Mouse (Mus musculus): ENCODE measurements at regions not wholly inside any gene's neighbourhood (a gene's known extent, or its start where the extent isn't known, plus 50 kb on each side); places are given as distances from the start of the nearest gene placed in this dataset.

- no peak for ATAC-seq
- H3K4me3 ChIP-seq (replicated peaks) = no peak overlapping the region
- no peak overlapping the region for H3K27ac ChIP-seq
- no peaks in the 10 kb centered on the region for H3K27me3 ChIP-seq (replicated peaks)
- H3K4me1 ChIP-seq (replicated peaks) = no peaks in the 10 kb centered on the region
- H3K4me2 ChIP-seq (replicated peaks) = no peak overlapping the region
- no peak overlapping the region for H3K9ac ChIP-seq
- no peaks in the 10 kb centered on the region for H3K9me3 ChIP-seq
- WGBS = 49% methylated on average over 5 of the region's 5 CpGs
- no peaks in the 10 kb centered on the region for H3K36me3 ChIP-seq
Measured at GRCm38 (mm10) chr2:159592841-159593240, 741.1 kb downstream of the Gm826 start.

- no peak overlapping the region for H3K9ac ChIP-seq
- no peak for ATAC-seq
- H3K36me3 ChIP-seq = no peaks in the 10 kb centered on the region
- H3K4me1 ChIP-seq (replicated peaks) = no peaks in the 10 kb centered on the region
- WGBS = 76% methylated on average over 6 of the region's 6 CpGs
- H3K4me3 ChIP-seq (replicated peaks) = no peak overlapping the region
- H3K27ac ChIP-seq = no peak overlapping the region
- no peaks in the 10 kb centered on the region for H3K27me3 ChIP-seq (replicated peaks)
- H3K4me2 ChIP-seq (replicated peaks) = no peak overlapping the region
- H3K9me3 ChIP-seq = no peaks in the 10 kb centered on the region
Measured at GRCm38 (mm10) chr2:159596285-159596684, 737.7 kb downstream of the Gm826 start.

GRCm38 (mm10) chr2:159598080-159598479, 735.9 kb downstream of the Gm826 start:
- H3K27ac ChIP-seq = no peak overlapping the region
- no peak overlapping the region for H3K4me2 ChIP-seq (replicated peaks)
- H3K27me3 ChIP-seq (replicated peaks) = no peaks in the 10 kb centered on the region
- H3K9me3 ChIP-seq = no peaks in the 10 kb centered on the region
- ATAC-seq = no peak
- no peak overlapping the region for H3K4me3 ChIP-seq (replicated peaks)
- WGBS = 59% methylated on average over 3 of the region's 3 CpGs
- H3K9ac ChIP-seq = no peak overlapping the region
- no peaks in the 10 kb centered on the region for H3K4me1 ChIP-seq (replicated peaks)
- no peaks in the 10 kb centered on the region for H3K36me3 ChIP-seq

- WGBS = 27% methylated on average over 3 of the region's 3 CpGs
- no peak overlapping the region for H3K4me2 ChIP-seq (replicated peaks)
- no peak overlapping the region for H3K27ac ChIP-seq
- H3K36me3 ChIP-seq = no peaks in the 10 kb centered on the region
- no peaks in the 10 kb centered on the region for H3K4me1 ChIP-seq (replicated peaks)
- ATAC-seq = no peak
- H3K9me3 ChIP-seq = no peaks in the 10 kb centered on the region
- H3K9ac ChIP-seq = no peak overlapping the region
- no peak overlapping the region for H3K4me3 ChIP-seq (replicated peaks)
- no peaks in the 10 kb centered on the region for H3K27me3 ChIP-seq (replicated peaks)
Measured at GRCm38 (mm10) chr2:159607191-159607590, 726.8 kb downstream of the Gm826 start.

- 76% methylated on average over 4 of the region's 4 CpGs for WGBS
- Histone ChIP-seq H3K4me1 (replicated peaks) (no peaks in the 10 kb centered on the region), H3K4me3 (replicated peaks) (no peak overlapping the region), H3K4me2 (replicated peaks) (no peak overlapping the region), H3K9ac (no peak overlapping the region), H3K36me3 (no peaks in the 10 kb centered on the region), H3K27ac (no peak overlapping the region), H3K9me3 (no peaks in the 10 kb centered on the region), H3K27me3 (replicated peaks) (no peaks in the 10 kb centered on the region)
- ATAC-seq = no peak
Measured at GRCm38 (mm10) chr2:159610451-159610850, 723.5 kb downstream of the Gm826 start.

- Histone ChIP-seq H3K4me2 (replicated peaks) (no peak overlapping the region), H3K4me1 (replicated peaks) (no peaks in the 10 kb centered on the region), H3K36me3 (no peaks in the 10 kb centered on the region), H3K9me3 (no peaks in the 10 kb centered on the region), H3K9ac (no peak overlapping the region), H3K27ac (no peak overlapping the region), H3K4me3 (replicated peaks) (no peak overlapping the region), H3K27me3 (replicated peaks) (no peaks in the 10 kb centered on the region)
- ATAC-seq = no peak
- WGBS = 64% methylated on average over 4 of the region's 4 CpGs
Measured at GRCm38 (mm10) chr2:159616685-159617084, 717.3 kb downstream of the Gm826 start.

GRCm38 (mm10) chr2:159621261-159621660, 712.7 kb downstream of the Gm826 start:
- 86% methylated on average over 6 of the region's 6 CpGs for WGBS
- no peak overlapping the region for H3K4me2 ChIP-seq (replicated peaks)

GRCm38 (mm10) chr2:159622141-159622669, 711.8 kb downstream of the Gm826 start:
- Histone ChIP-seq H3K4me1 (replicated peaks) (no peaks in the 10 kb centered on the region), H3K27me3 (replicated peaks) (no peaks in the 10 kb centered on the region), H3K27ac (no peak overlapping the region), H3K9ac (no peak overlapping the region), H3K4me3 (replicated peaks) (no peak overlapping the region), H3K4me2 (replicated peaks) (no peak overlapping the region), H3K36me3 (no peaks in the 10 kb centered on the region), H3K9me3 (no peaks in the 10 kb centered on the region)
- ATAC-seq = no peak
- 55% methylated on average over 5 of the region's 5 CpGs for WGBS

More at GRCm38 (mm10) chr2:159621261-159621660, 712.7 kb downstream of the Gm826 start:
- Histone ChIP-seq H3K9me3 (no peaks in the 10 kb centered on the region), H3K4me1 (replicated peaks) (no peaks in the 10 kb centered on the region), H3K27ac (no peak overlapping the region), H3K27me3 (replicated peaks) (no peaks in the 10 kb centered on the region), H3K4me3 (replicated peaks) (no peak overlapping the region), H3K9ac (no peak overlapping the region), H3K36me3 (no peaks in the 10 kb centered on the region)
- ATAC-seq = no peak

- 51% methylated on average over 1 of the region's 1 CpGs for WGBS
- no peak overlapping the region for H3K9ac ChIP-seq
- no peak for ATAC-seq
- H3K27ac ChIP-seq = no peak overlapping the region
- no peaks in the 10 kb centered on the region for H3K9me3 ChIP-seq
- H3K4me2 ChIP-seq (replicated peaks) = no peak overlapping the region
- H3K27me3 ChIP-seq (replicated peaks) = no peaks in the 10 kb centered on the region
- no peaks in the 10 kb centered on the region for H3K4me1 ChIP-seq (replicated peaks)
- no peaks in the 10 kb centered on the region for H3K36me3 ChIP-seq
- H3K4me3 ChIP-seq (replicated peaks) = no peak overlapping the region
Measured at GRCm38 (mm10) chr2:159625306-159625705, 708.7 kb downstream of the Gm826 start.

GRCm38 (mm10) chr2:159645861-159646260, 688.1 kb downstream of the Gm826 start:
- no peak overlapping the region for H3K4me3 ChIP-seq (replicated peaks)
- H3K4me2 ChIP-seq (replicated peaks) = no peak overlapping the region
- no peak for ATAC-seq
- no peaks in the 10 kb centered on the region for H3K9me3 ChIP-seq
- H3K27me3 ChIP-seq (replicated peaks) = no peaks in the 10 kb centered on the region
- H3K27ac ChIP-seq = no peak overlapping the region
- no peak overlapping the region for H3K9ac ChIP-seq
- WGBS = 55% methylated on average over 4 of the region's 4 CpGs
- H3K4me1 ChIP-seq (replicated peaks) = no peaks in the 10 kb centered on the region
- no peaks in the 10 kb centered on the region for H3K36me3 ChIP-seq

GRCm38 (mm10) chr2:159646595-159646994, 687.4 kb downstream of the Gm826 start:
- Histone ChIP-seq H3K36me3 (no peaks in the 10 kb centered on the region), H3K9ac (no peak overlapping the region), H3K4me2 (replicated peaks) (no peak overlapping the region), H3K27me3 (replicated peaks) (no peaks in the 10 kb centered on the region), H3K4me3 (replicated peaks) (no peak overlapping the region), H3K4me1 (replicated peaks) (no peaks in the 10 kb centered on the region), H3K27ac (no peak overlapping the region), H3K9me3 (no peaks in the 10 kb centered on the region)
- no peak for ATAC-seq
- WGBS = 79% methylated on average over 2 of the region's 2 CpGs

GRCm38 (mm10) chr2:159652243-159652642, 681.7 kb downstream of the Gm826 start:
- WGBS = 65% methylated on average over 3 of the region's 3 CpGs

GRCm38 (mm10) chr2:159676845-159677244, 657.1 kb downstream of the Gm826 start:
- Histone ChIP-seq H3K36me3 (no peaks in the 10 kb centered on the region), H3K4me2 (replicated peaks) (no peak overlapping the region), H3K4me3 (replicated peaks) (no peak overlapping the region), H3K27me3 (replicated peaks) (no peaks in the 10 kb centered on the region), H3K9me3 (no peaks in the 10 kb centered on the region), H3K9ac (no peak overlapping the region), H3K27ac (no peak overlapping the region), H3K4me1 (replicated peaks) (no peaks in the 10 kb centered on the region)
- 17% methylated on average over 3 of the region's 3 CpGs for WGBS
- no peak for ATAC-seq

More at GRCm38 (mm10) chr2:159652243-159652642, 681.7 kb downstream of the Gm826 start:
- no peaks in the 10 kb centered on the region for H3K9me3 ChIP-seq
- no peaks in the 10 kb centered on the region for H3K4me1 ChIP-seq (replicated peaks)
- no peak overlapping the region for H3K4me2 ChIP-seq (replicated peaks)
- no peak overlapping the region for H3K27ac ChIP-seq
- H3K36me3 ChIP-seq = no peaks in the 10 kb centered on the region
- no peak overlapping the region for H3K4me3 ChIP-seq (replicated peaks)
- no peaks in the 10 kb centered on the region for H3K27me3 ChIP-seq (replicated peaks)
- ATAC-seq = no peak
- H3K9ac ChIP-seq = no peak overlapping the region
